Mouse (Mus musculus) spleen, adult 10 weeks (tissue): Measurements from ENCODE around the gene Mrpl35. TPM values are rescaled to one million over a fixed set of nuclear protein-coding genes. Genes with fewer than 3 reads are reported as not detected.

Experiments used
- polyA plus RNA-seq: library from polyadenylated mRNA; stranded (reverse); fragments of 350-450 nt; fragmentation: Illumina TruSeq; extraction: RNeasy Lipid Tissue Mini Kit (QIAGEN cat#74804); gene quantifications from one replicate; pipeline ENCODE4 v1.2.3, GENCODE M21; 2015; ENCODE audit warnings: low replicate concordance; ENCODE audit not compliant: insufficient read depth

The Mrpl35 gene
- 33.6 TPM for polyA plus RNA-seq

DNA sequence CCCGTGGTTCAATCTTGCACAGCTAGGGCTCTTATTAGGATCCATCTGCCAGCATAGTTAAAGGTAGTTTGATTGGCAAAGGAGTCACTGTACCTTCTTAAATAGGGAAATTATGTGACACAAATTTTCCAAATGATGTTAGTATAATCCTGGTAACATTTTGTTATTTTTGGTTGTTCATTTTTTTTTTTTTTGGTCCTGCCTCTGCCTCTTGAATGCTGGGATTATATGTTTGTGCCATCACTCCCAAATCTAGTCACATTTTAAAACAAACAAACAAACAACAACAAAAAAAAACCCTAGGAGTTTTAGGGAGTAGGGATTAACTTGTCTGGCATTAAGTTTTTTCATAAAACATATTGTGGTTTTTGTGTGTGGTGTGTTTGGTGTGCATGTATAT, at the start of gene Mrpl35:
Gene Mrpl35, minus strand, starts transcription at position 101 of the 400 bp plus-strand sequence.

DNA sequence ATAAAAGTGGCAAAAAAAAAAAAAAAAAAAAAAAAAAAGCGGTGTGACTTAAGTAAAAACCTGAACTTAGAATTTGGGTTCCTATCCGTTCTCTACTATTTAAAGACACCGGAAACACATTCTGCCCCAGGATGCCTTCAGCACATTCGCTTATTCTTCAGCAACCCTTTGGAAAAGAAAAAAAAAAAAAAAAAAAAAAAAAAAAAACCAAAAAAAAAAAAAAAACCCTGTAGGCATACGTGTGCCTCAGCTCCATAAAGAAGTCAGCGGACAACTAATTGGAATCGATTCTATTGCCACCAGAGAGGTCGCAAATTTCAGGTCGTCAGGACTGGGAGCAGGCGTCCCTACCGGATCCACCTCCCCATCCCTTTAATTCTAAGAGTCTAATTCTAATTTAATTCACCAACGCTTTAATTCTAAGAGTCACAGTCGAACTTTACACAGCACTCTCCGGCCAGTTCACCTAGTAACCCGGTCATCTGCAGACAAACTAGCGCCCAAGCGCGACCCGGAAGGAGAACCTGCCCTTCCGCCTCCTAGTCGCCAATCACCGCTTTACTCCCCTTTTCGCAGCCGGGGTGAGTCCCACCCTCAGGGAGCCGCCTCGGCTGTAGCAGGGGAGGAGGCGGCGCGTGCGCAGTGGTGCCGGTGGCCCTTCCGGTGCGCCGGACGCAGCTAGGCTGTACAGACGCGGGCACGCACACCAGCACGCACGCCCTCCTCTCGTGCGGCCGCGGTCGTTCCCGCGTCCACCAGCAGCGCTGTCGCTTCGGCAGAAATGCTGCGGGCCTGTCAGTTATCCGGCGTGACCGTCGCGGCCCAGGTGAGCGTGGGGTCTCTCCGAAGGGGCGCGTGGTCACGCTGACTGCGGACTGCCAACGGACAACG, 4.2 kb upstream of the Mrpl35 start, which contains the start of gene Immt:
Gene Immt, plus strand, starts transcription at position 642 of the 891 bp plus-strand sequence.

Other genes starting within 250 kb of the Mrpl35 start
- gene Kdm3a, start 194.0 kb downstream of the Mrpl35 start, polyA plus RNA-seq: 88.4 TPM
- gene Reep1, start 119.4 kb downstream of the Mrpl35 start, polyA plus RNA-seq: 1.2 TPM
- 138 TPM for gene Immt, start 4.4 kb upstream of the Mrpl35 start, polyA plus RNA-seq
- gene Ptcd3, start 81.8 kb upstream of the Mrpl35 start, polyA plus RNA-seq: 94.4 TPM
- gene Polr1a, start 82.1 kb upstream of the Mrpl35 start, polyA plus RNA-seq: 29.9 TPM